In the genomic region with DNA sequence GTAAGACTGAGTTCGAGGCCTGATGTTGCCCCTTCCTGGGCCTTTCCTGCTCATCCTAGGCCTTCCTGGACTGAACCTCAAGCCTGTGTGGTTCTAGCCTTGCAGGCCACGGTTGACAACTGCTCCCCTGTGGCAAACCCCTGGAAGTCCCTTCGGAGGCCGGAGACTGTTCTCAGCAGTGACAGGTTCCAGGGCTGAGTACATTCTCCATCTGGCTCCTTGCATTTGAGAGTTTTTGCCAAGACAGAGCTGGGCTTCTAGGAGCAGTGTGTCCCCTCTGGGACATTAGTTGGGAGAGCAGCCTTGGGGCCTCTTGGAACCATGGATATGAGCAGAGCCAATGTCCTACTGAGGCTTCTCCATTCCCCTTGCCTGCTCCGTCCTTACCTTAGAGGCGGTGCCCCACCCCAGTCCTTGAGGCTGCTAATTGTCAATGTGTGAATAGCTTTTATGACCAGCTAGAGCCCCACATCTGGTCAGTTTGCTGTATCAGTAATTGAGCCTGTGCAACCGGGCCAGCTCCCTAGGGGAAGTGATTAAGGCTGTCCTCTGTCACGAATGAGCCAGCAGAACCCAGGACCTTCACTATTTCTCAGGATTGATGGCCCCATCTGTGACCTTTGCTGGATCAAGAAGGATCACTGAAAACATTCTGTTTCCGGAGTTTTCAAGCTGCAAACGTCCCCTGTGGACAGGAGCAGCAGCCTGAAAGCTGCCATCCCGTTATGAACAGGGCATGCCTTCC, we compare ENCODE assay signal across 9 mouse cellular contexts.
DNase-seq lines count a peak whose midpoint lies in the region; ATAC-seq lines count a peak whose summit lies in the region.
"Had no signal": no experiment of that assay in that cellular context is flagged by ENCODE, and none has a peak within 500 bp of the region (broad histone marks: within the 10 kb centered on the region; RNA-seq: fewer than 3 reads in every experiment).

No protein-coding gene starts in this region.

- no peaks in the 10 kb centered on the region for H3K27me3 ChIP-seq in heart, embryonic 11.5 days (ENCODE audit: control insufficient read depth, insufficient read depth, low read length)
- H3K27me3 ChIP-seq in embryonic facial prominence, embryonic 12.5 days = no peaks in the 10 kb centered on the region
- no peaks in the 10 kb centered on the region for H3K27me3 ChIP-seq in heart, embryonic 16.5 days (ENCODE audit: control insufficient read depth, insufficient read depth, low read length)
- H3K27me3 ChIP-seq in midbrain, embryonic 13.5 days = no peaks in the 10 kb centered on the region

- H3K9me3 ChIP-seq in heart, embryonic 11.5 days (replicated peaks; ENCODE audit: control insufficient read depth, low read length) = no peaks in the 10 kb centered on the region
- H3K9me3 ChIP-seq in embryonic facial prominence, embryonic 12.5 days = no peaks in the 10 kb centered on the region
- no peaks in the 10 kb centered on the region for H3K9me3 ChIP-seq in heart, embryonic 16.5 days (replicated peaks; ENCODE audit: control insufficient read depth, low read length)
- H3K9me3 ChIP-seq in midbrain, embryonic 13.5 days = no peaks in the 10 kb centered on the region

- intact Hi-C loops in heart, postnatal 14 days (cut with DNase I) = no loop called here

- H3K9ac ChIP-seq in heart, embryonic 11.5 days (ENCODE audit: low read depth, low read length) = 0 out of 2 replicates have a peak overlapping the region, but pooled peaks have one; percentile 28
- H3K9ac ChIP-seq in embryonic facial prominence, embryonic 12.5 days = 0 out of 2 replicates have a peak overlapping the region, but pooled peaks have one; percentile 15
- H3K9ac ChIP-seq in heart, embryonic 16.5 days (ENCODE audit: low read length) = no peak overlapping the region
- peak overlapping the region; percentile 36 for H3K9ac ChIP-seq in midbrain, embryonic 13.5 days (replicated peaks)

- 50% methylated on average over 11 of the region's 11 CpGs for WGBS in heart, embryonic 11.5 days (ENCODE audit: insufficient replicate concordance)
- 39% methylated on average over 11 of the region's 11 CpGs for WGBS in embryonic facial prominence, embryonic 12.5 days
- WGBS in heart, embryonic 16.5 days = 62% methylated on average over 11 of the region's 11 CpGs
- 40% methylated on average over 11 of the region's 11 CpGs for WGBS in midbrain, embryonic 13.5 days

- no peak overlapping the region for H3K4me3 ChIP-seq in heart, embryonic 11.5 days (ENCODE audit: low read depth, low read length)
- no peak overlapping the region for H3K4me3 ChIP-seq in embryonic facial prominence, embryonic 12.5 days
- no peak overlapping the region for H3K4me3 ChIP-seq in heart, embryonic 16.5 days (ENCODE audit: low read length)
- H3K4me3 ChIP-seq in midbrain, embryonic 13.5 days (replicated peaks) = no peak overlapping the region

- H3K4me1 ChIP-seq in heart, embryonic 11.5 days (ENCODE audit: control insufficient read depth, insufficient read depth, low read length) = peaks cover 77% of the 10 kb centered on the region
- H3K4me1 ChIP-seq in embryonic facial prominence, embryonic 12.5 days = peaks cover 71% of the 10 kb centered on the region
- peaks cover 60% of the 10 kb centered on the region for H3K4me1 ChIP-seq in heart, embryonic 16.5 days (ENCODE audit: control insufficient read depth, insufficient read depth, low read length)
- H3K4me1 ChIP-seq in midbrain, embryonic 13.5 days (replicated peaks) = peaks cover 100% of the 10 kb centered on the region

- DNase-seq in heart, postnatal 14 days = no peak
- DNase-seq in gastrocnemius, postnatal 4 days (ENCODE audit: low spot score in 2 of 2) = no peak
- DNase-seq: layer of hippocampus, postnatal 36 days had no signal

- ATAC-seq in heart, embryonic 11.5 days (replicated peaks; ENCODE audit: insufficient number of reproducible peaks, low FRiP score, low TSS enrichment) = no peak
- no peak for ATAC-seq in embryonic facial prominence, embryonic 12.5 days (ENCODE audit: insufficient number of reproducible peaks, insufficient read depth, low FRiP score, low TSS enrichment)
- ATAC-seq in heart, embryonic 16.5 days (replicated peaks; ENCODE audit: extremely low read depth, insufficient read depth, low FRiP score) = no peak
- no peak for ATAC-seq in midbrain, embryonic 13.5 days
- no peak for ATAC-seq in CD4-positive, CD25-positive, alpha-beta regulatory T cell, adult 4 months

- H3K36me3 ChIP-seq in heart, embryonic 11.5 days (ENCODE audit: control insufficient read depth, insufficient read depth, low read length) = no peaks in the 10 kb centered on the region
- H3K36me3 ChIP-seq in embryonic facial prominence, embryonic 12.5 days = no peaks in the 10 kb centered on the region
- no peaks in the 10 kb centered on the region for H3K36me3 ChIP-seq in heart, embryonic 16.5 days (ENCODE audit: control insufficient read depth, insufficient read depth)
- H3K36me3 ChIP-seq in midbrain, embryonic 13.5 days = no peaks in the 10 kb centered on the region

- H3K27ac ChIP-seq in heart, embryonic 11.5 days (ENCODE audit: low read depth, low read length) = no peak overlapping the region; the same call in 1 of the 2 replicates
- H3K27ac ChIP-seq in embryonic facial prominence, embryonic 12.5 days = peak overlapping the region; percentile 18
- peak overlapping the region; percentile 42 for H3K27ac ChIP-seq in heart, embryonic 16.5 days (ENCODE audit: low read length)
- H3K27ac ChIP-seq in midbrain, embryonic 13.5 days = peak overlapping the region; percentile 68
- H3K27ac ChIP-seq: macrophage had no signal

- H3K4me2 ChIP-seq in heart, embryonic 11.5 days = no peak overlapping the region
- H3K4me2 ChIP-seq in embryonic facial prominence, embryonic 12.5 days (replicated peaks) = no peak overlapping the region
- no peak overlapping the region for H3K4me2 ChIP-seq in heart, embryonic 16.5 days (ENCODE audit: low read depth, low read length)
- no peak overlapping the region for H3K4me2 ChIP-seq in midbrain, embryonic 13.5 days (replicated peaks)
